Mouse (Mus musculus) adrenal gland (tissue): ENCODE data around the gene Kcna3.

Source experiments
- intact Hi-C: fragments of 180-260 bp; cut with DNase I; formaldehyde crosslinking; loops from one replicate; pipeline ENCODE4 v1.15.1; 2025
- long read RNA-seq, 2 experiments: library from polyadenylated mRNA; unstranded; transcript quantifications; one replicate each; pipeline ENCODE4 v2.0.0; 2020; ENCODE audit warnings: borderline replicate concordance in 1 of 2; ENCODE audit not compliant: insufficient replicate concordance in 1 of 2

Gene Kcna3
- long read RNA-seq, experiment 1 = 0 reads
- long read RNA-seq, experiment 2 = 0 reads

- intact Hi-C loops = no loop called here
Observed at GRCm38 (mm10) chr3:107035521-107036457, at the start of gene Kcna3. TSS of gene Kcna3 (plus strand) at chr3:107036169.

GRCm38 (mm10) chr3:106991334-106991733, 44.6 kb upstream of the Kcna3 start:
- intact Hi-C loops = no loop called here

DNA sequence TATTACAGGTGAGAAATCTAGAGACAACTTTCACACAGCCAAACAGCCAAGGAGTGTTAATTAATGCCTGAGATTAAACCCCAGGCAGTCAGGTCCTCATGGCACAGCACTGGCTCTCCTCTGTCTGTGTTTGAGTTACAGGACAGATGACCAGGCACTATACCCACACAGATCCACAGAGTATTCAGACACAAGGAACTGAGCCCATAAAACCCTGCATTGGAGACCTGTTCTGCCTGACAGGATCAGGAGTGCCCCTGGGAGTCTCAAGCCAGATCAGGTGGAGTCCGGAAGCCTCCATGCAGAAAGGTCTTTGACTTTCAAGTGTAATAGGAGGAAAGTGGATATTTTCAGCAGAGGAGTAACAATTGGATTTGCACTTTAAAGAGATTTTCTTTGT, 40.6 kb upstream of the Kcna3 start:
- intact Hi-C loops = no loop called here

DNA sequence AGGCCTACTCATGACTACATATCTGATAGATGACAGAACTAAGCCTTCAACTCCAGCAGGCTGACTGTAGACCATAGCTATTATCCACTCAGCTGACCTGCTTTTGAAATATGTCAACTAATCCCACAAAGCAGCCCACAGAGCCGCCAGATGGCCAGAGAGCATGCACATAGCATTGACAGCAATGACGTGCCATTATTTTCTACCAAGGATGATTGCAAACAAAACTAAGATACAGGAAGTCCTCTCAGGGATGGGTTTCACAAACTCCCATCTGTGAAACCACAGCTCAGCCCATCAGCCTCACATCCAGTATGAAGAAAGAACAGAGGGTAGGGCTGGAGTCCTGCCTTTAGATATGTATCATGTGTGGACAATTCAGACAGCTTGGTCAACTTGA, 39.8 kb upstream of the Kcna3 start:
- intact Hi-C loops = no loop called here

GRCm38 (mm10) chr3:106998370-106998769, 37.6 kb upstream of the Kcna3 start:
- intact Hi-C loops = no loop called here

DNA sequence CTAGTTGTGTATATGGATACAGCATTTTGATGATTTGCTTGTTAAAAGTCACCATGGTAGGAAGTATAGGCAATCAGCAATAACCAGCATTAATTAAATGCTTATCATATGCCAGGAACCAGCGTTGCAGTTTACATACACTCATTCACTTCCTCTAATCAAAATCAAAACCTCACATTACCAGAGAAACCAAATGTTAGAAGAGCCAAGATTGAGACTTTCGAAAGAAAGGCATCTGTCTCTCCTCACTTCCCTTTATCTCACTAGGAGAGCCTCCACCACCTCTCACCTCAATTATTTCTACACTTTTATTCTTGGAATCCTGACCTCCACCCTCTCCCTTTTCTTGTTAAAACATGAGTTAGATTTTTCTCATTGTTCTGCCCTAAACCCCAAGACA, 35.8 kb upstream of the Kcna3 start:
- intact Hi-C loops = no loop called here

DNA sequence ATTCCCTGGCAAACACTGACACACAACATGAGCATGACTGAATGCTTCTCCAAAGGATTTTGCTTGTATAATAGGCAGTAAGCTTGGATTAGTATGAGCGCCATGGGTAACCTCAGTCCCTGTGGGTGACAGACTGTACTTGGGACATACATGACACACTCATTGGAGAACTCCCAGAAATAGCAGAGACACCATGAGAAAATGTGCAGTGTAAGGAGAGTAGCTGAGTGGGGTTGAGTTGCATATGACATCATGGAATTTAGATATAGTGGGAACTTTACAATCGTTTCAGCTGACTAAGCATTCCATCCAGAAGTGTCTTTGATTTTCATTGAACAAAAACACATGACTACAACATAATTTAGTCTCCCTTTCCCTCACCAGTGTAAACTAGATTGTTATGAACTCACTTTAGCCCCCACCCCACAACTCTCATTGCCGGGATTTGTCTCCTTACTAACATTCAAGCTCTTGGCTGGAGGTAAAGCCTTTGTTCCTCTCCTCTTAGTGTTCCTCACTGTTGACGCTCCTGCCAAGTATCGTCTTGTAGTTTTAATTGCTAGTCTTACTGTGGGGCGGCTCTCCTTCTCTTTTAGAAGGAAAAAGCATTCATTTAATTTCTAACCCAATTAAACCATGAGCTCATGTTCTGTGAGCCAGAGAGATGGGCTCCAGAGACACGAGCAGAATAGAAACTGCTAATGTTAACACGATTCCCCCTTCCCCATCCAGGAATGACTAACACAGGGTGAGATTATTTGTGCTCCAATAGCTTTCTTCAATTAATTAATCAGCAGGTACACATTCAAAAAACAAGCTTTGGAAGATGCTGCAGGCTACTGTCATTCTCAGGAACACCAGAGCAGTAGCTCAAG, 33.5 kb upstream of the Kcna3 start:
- intact Hi-C loops = no loop called here

GRCm38 (mm10) chr3:107009329-107010076, 26.5 kb upstream of the Kcna3 start:
- intact Hi-C loops = no loop called here

DNA sequence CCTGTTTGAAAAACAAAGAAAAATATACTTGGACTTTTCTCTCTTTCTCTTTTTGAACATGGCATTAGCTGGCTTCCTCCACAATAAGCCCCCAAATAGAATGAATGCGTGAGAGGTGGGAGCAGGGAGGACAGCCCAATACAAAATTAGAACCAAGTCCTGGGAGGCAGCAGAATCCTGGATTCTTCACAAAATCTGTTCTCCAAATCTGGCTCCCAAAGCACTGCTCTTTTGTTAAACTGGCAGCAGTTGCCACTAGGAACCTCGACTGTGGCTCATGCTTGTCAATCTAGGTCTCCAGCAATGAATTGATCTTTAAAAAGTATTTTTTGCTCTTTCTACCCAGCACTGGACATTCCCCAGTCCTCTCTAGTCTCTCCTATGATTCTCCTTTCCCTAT, 17.7 kb upstream of the Kcna3 start:
- intact Hi-C loops = no loop called here

- intact Hi-C loops = no loop called here
Observed at GRCm38 (mm10) chr3:107031547-107031946, 4.4 kb upstream of the Kcna3 start.

DNA sequence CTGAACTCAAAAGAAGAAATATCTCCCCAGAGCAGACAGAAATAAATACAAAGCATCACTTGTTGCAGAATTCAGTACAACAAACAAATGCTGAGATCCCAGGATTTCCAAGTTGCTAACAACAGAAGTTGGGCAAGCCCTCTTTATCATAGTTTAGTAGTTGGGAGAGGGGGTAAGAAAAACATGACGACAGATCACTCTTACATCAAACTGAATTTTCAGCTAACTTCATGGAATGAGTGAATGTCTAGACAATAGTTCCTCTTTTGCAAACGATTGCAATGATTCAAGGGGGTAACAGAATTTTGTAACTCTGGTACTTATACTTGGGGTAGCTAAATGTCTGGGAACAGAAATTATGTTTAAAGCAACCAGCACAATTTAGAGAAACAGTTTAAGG, 1.2 kb upstream of the Kcna3 start:
- intact Hi-C loops = no loop called here

GRCm38 (mm10) chr3:107036458-107037039, 580 bp downstream of the Kcna3 start:
- intact Hi-C loops = no loop called here

DNA sequence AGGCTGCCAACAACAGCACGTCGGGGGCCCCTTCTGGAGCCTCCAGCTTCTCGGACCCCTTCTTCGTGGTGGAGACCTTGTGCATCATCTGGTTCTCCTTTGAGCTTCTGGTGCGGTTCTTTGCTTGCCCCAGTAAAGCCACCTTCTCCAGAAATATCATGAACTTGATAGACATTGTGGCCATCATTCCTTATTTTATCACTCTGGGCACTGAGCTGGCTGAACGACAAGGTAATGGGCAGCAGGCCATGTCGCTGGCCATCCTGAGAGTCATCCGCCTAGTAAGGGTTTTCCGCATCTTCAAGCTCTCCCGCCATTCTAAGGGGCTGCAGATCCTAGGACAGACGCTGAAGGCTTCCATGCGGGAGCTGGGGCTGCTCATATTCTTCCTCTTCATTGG, 1.1 kb downstream of the Kcna3 start:
- intact Hi-C loops = no loop called here

- intact Hi-C loops = no loop called here
Observed at GRCm38 (mm10) chr3:107037536-107038155, 1.7 kb downstream of the Kcna3 start.

- intact Hi-C loops = no loop called here
Observed at GRCm38 (mm10) chr3:107038156-107038536, 2.2 kb downstream of the Kcna3 start.

DNA sequence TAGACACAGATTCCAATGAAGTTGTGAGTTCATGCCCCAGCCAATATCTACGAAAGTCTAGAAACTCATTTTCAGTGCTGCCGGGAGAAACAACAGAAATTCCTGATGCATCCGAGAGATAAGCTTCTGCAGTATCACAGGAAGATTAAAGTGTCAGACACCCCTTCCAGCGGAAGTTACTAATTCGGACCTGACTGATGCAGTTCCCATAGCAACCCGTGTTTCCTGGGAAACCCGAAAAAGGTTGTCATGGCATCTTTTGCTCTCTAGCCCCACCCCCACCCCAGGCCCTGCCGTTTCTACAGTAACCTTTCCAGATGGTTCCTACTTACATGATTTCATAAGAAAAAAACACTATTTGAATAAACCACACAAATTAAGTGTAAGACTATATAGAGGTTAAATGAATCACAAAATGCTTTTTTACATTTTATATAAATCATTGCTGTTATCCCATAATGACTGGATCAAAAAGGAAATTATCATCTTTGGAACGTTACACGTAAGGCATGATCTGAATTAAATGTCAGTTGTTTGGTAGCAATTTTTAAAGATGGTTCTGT, 2.8 kb downstream of the Kcna3 start:
- intact Hi-C loops = no loop called here

- intact Hi-C loops = no loop called here
Observed at GRCm38 (mm10) chr3:107039306-107039705, 3.3 kb downstream of the Kcna3 start.

DNA sequence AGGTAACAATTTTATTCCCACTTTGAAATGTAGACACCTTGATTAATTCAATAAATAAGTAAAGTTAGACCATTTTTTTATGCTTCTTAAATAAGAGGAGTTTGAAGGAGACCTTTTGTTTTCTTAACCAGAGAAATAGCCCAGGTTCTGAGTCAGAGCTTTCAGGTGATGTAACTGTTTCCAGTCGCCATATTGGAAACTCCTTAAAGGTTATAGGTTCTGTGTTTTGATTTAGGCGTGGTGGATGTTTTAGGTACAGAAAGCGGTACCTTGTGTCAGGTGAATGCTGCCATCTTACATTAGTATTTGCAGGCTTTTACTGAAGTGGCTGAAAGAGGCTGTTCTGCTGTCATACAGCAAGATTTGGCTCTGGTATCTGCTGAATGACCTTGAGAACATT, 4.4 kb downstream of the Kcna3 start:
- intact Hi-C loops = no loop called here

DNA sequence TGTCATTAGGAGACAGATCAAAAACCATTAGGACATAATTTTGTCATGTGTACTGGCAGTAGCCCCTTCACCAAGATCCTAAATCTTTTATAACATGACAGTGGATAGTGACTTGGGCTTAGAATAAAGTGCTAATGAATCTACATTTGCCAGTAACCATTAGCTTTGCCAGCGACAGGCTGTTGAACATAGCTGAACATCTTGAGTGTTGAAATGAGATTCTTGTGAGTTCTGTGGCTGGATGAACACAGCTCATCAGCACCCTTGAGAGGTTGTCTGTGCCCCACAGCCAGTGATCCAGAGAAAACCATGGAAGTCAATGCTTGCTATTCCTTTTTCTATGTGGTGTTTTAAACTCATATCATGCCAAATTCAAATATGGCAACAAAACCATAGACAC, 5.7 kb downstream of the Kcna3 start:
- intact Hi-C loops = no loop called here

GRCm38 (mm10) chr3:107061468-107061867, 25.5 kb downstream of the Kcna3 start:
- intact Hi-C loops = no loop called here
